In the genomic region with DNA sequence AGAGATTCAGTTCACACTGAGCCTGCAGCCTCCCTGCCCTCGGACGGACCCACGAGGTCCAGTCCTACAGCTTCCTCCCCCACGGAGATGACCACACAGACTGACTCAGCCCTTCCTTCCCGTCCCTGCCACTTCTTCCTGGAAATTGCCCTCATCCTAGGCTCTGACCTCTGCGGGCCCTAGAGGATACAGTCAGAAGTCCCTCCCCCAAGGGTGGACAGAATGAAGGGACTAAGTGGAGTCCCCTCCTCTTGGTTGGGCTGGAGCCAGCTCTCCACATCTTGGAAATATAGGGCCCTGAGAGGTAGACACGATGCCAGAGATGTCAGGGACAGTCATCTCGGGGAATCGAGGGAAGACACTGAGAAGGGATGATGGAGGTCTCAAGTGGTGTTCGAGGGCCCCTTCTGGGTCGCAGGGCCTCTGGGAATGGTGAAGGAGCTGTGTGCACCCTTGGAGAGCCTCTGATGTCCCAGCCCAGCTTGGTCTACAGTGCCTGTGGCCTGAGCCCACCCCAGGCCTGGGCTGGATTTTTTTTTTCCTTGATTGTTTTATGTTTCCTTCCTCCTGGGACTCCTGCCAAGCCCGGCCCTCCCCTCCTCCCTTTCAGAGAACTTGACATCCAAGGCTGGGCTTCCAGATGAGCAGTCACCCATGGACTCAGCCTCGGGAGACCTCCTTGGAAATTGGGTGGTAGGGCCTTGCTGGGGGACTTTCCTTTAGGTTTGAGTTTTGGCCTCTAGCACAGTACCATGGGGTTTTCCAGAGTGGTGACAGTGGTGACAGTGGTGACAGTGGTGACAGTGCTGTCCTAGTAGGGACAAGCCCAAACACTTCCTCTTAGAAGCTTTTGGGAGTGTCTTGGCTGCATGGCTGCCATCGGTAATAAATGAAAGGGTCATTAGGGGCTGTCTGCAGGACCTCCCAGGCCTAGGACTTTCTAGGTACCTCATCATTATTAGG, we compare ENCODE assay signal across 8 mouse cellular contexts. TPM values are rescaled to one million over a fixed set of nuclear protein-coding genes. Genes with fewer than 3 reads are reported as not detected.
DNase-seq lines count a peak whose midpoint lies in the region; ATAC-seq and TF ChIP-seq lines count a peak whose summit lies in the region.

No protein-coding gene starts in this region.

- WGBS in heart, embryonic 16.5 days: 50% methylated on average over 14 of the region's 14 CpGs
- WGBS in limb, embryonic 10.5 days: 79% methylated on average over 14 of the region's 14 CpGs
- 53% methylated on average over 14 of the region's 14 CpGs for WGBS in cerebellum, adult 2 months

- no peak; the same call in 1 of the 2 replicates for TF ChIP-seq EP300 in CH12.LX (IDR thresholded peaks at IDR 0.05; ENCODE audit: low read length)

- dilution Hi-C loops in CH12.LX (cut with MboI; ENCODE audit: extremely low pct_ligation_motif_present, extremely low pct_unique_long_range_greater_than_20kb, low sequenced_read_pairs): no loop called here

- in situ Hi-C loops in CH12.LX (cut with MboI; ENCODE audit: low pct_ligation_motif_present, low pct_unique_long_range_greater_than_20kb, low sequenced_read_pairs): no loop called here

- intact Hi-C loops in left cerebral cortex, postnatal 36 days (cut with DNase I): no loop called here

- no peaks in the 10 kb centered on the region for H3K36me3 ChIP-seq in CH12.LX (replicated peaks in 1 of 2; ENCODE audit: control insufficient read depth in 1 of 2, insufficient read depth in 1 of 2, low read length in 1 of 2)
- H3K36me3 ChIP-seq in heart, embryonic 16.5 days (ENCODE audit: control insufficient read depth, insufficient read depth): no peaks in the 10 kb centered on the region
- H3K36me3 ChIP-seq in limb, embryonic 10.5 days: no peaks in the 10 kb centered on the region

- peak; percentile 38 for ATAC-seq in heart, embryonic 16.5 days (replicated peaks; ENCODE audit: extremely low read depth, insufficient read depth, low FRiP score)
- peak; percentile 63 for ATAC-seq in neutrophil, adult 5-6 weeks (ENCODE audit: extremely low read depth, insufficient number of reproducible peaks, low FRiP score, poor library complexity, severe bottlenecking)

- H3K4me1 ChIP-seq in CH12.LX (ENCODE audit: control insufficient read depth in 1 of 2, insufficient read depth in 2 of 2): peaks cover 19 to 44% of the 10 kb centered on the region in 2 experiments
- peaks cover 13% of the 10 kb centered on the region for H3K4me1 ChIP-seq in heart, embryonic 16.5 days (ENCODE audit: control insufficient read depth, insufficient read depth, low read length)
- H3K4me1 ChIP-seq in limb, embryonic 10.5 days: peaks cover 40% of the 10 kb centered on the region
- H3K4me1 ChIP-seq in cerebellum, adult 2 months (ENCODE audit: control insufficient read depth, insufficient read depth, low read length): no peaks in the 10 kb centered on the region; the same call in 1 of the 2 replicates

- H3K79me2 ChIP-seq in CH12.LX (replicated peaks; ENCODE audit: control insufficient read depth, extremely low read depth, insufficient read depth, poor library complexity, severe bottlenecking): no peaks in the 10 kb centered on the region

- H3K27ac ChIP-seq in CH12.LX (ENCODE audit: insufficient read depth, low read depth): peak overlapping the region; percentile 4; the same call in 1 of the 2 replicates
- H3K27ac ChIP-seq in heart, embryonic 16.5 days (ENCODE audit: low read length): peak overlapping the region; percentile 77
- H3K27ac ChIP-seq in limb, embryonic 10.5 days: peak overlapping the region; percentile 46; the same call in 1 of the 2 replicates
- no peak overlapping the region for H3K27ac ChIP-seq in cerebellum, adult 2 months (ENCODE audit: insufficient read depth, low read length)

- peak; percentile 61 for DNase-seq in CH12.LX (ENCODE audit: extremely low read depth)
- DNase-seq in adrenal gland, adult (ENCODE audit: inconsistent age in 2 of 2, low spot score in 1 of 2): peak; percentile 74 to 89
- no peak for DNase-seq in limb, embryonic 10.5 days (ENCODE audit: low spot score)
- no peak for DNase-seq in cerebellum, adult 2 months
- DNase-seq in left cerebral cortex, postnatal 36 days (ENCODE audit: low spot score in 2 of 2): no peak
- DNase-seq in layer of hippocampus, postnatal 10 days (ENCODE audit: low spot score in 2 of 2): no peak

- H3K9me3 ChIP-seq in CH12.LX (replicated peaks; ENCODE audit: low read length): no peaks in the 10 kb centered on the region
- no peaks in the 10 kb centered on the region for H3K9me3 ChIP-seq in heart, embryonic 16.5 days (replicated peaks; ENCODE audit: control insufficient read depth, low read length)
- H3K9me3 ChIP-seq in limb, embryonic 10.5 days (replicated peaks): no peaks in the 10 kb centered on the region

- H3K4me3 ChIP-seq in CH12.LX (replicated peaks in 1 of 3; ENCODE audit: low read depth in 2 of 3, low read length in 2 of 3, poor library complexity in 1 of 3): no peak overlapping the region
- H3K4me3 ChIP-seq in heart, embryonic 16.5 days (ENCODE audit: low read length): no peak overlapping the region
- H3K4me3 ChIP-seq in limb, embryonic 10.5 days: no peak overlapping the region
- no peak overlapping the region for H3K4me3 ChIP-seq in cerebellum, adult 2 months (replicated peaks; ENCODE audit: insufficient read depth, low read depth, low read length)

- no peak for TF ChIP-seq RAD21 in CH12.LX (IDR thresholded peaks at IDR 0.05; ENCODE audit: low read depth, low read length)

- H3K4me2 ChIP-seq in CH12.LX (ENCODE audit: insufficient read depth, low read depth, poor library complexity, severe bottlenecking): peak overlapping the region; percentile 29; the same call in 1 of the 2 replicates
- no peak overlapping the region for H3K4me2 ChIP-seq in heart, embryonic 16.5 days (ENCODE audit: low read depth, low read length)

- TF ChIP-seq POLR2A in CH12.LX (IDR thresholded peaks at IDR 0.05; ENCODE audit: low read depth, low read length): no peak
- no peak for TF ChIP-seq POLR2A in cerebellum, adult 2 months (IDR thresholded peaks at IDR 0.05; ENCODE audit: borderline replicate concordance, insufficient read depth, low read length)

- H3K27me3 ChIP-seq in CH12.LX (replicated peaks): peaks cover 7% of the 10 kb centered on the region
- H3K27me3 ChIP-seq in heart, embryonic 16.5 days (ENCODE audit: control insufficient read depth, insufficient read depth, low read length): no peaks in the 10 kb centered on the region
- peaks cover 16% of the 10 kb centered on the region for H3K27me3 ChIP-seq in limb, embryonic 10.5 days (ENCODE audit: low read depth, poor library complexity, severe bottlenecking)
- H3K27me3 ChIP-seq in cerebellum, adult 2 months (ENCODE audit: control insufficient read depth, insufficient read depth, low read length): no peaks in the 10 kb centered on the region

- no peak for TF ChIP-seq CTCF in CH12.LX (conservative IDR thresholded peaks at IDR 0.05 in 1 of 2, IDR thresholded peaks at IDR 0.05 in 1 of 2; ENCODE audit: low read depth in 2 of 2, low read length in 2 of 2)
- no peak for TF ChIP-seq CTCF in cerebellum, adult 2 months (IDR thresholded peaks at IDR 0.05; ENCODE audit: borderline replicate concordance, insufficient read depth, low read depth, low read length)

- H3K9ac ChIP-seq in CH12.LX (ENCODE audit: insufficient read depth, low read depth): no peak overlapping the region
- H3K9ac ChIP-seq in heart, embryonic 16.5 days (ENCODE audit: low read length): peak overlapping the region; percentile 9; the same call in 1 of the 2 replicates

RNA-seq across cellular contexts. Expression of gene Cdc42ep2, which starts 5.3 kb away (rescaled TPM):
- total RNA-seq in CH12.LX (2012; rRNA removed): 0.25 TPM in 2 replicates
- total RNA-seq in CH12.LX (2014; rRNA removed): 0.08 and 0.13 TPM in 2 replicates
- 0.16 and 0.20 TPM in 2 replicates for polyA plus RNA-seq in CH12.LX (2012; ENCODE audit: insufficient read length, low read depth)
- 12.4 and 12.6 TPM in 2 replicates for polyA plus RNA-seq in heart, embryonic 16.5 days (2015; fragmentation: Nextera tagmentation; extraction: Ambion mirVana)
- 1.3 and 1.7 TPM in 2 replicates for polyA plus RNA-seq in limb, embryonic 10.5 days (2016; fragmentation: Nextera tagmentation; extraction: Ambion mirVana)
- 3.8 and 4.8 TPM in 2 replicates for total RNA-seq in neutrophil, adult 5-6 weeks (2017)
- 23.8 and 25.2 TPM in 2 replicates for polyA plus RNA-seq in cerebellum, adult 2 months (2012; rRNA removed)
- 1 to 10 TPM; 5.5 to 8.3 TPM for total RNA-seq in left cerebral cortex, postnatal 36 days (2021)
- 1 to 10 TPM; 5.2 to 5.7 TPM for total RNA-seq in layer of hippocampus, postnatal 10 days (2021)

RNA-seq across cellular contexts. Expression of gene Dpf2, which starts 17.1 kb away (rescaled TPM):
- total RNA-seq in CH12.LX (2012; rRNA removed) (34.4 and 36.7 TPM in 2 replicates), CH12.LX (2014; rRNA removed) (21.9 and 25.0 TPM in 2 replicates)
- 106 and 115 TPM in 2 replicates for polyA plus RNA-seq in CH12.LX (2012; ENCODE audit: insufficient read length, low read depth)
- polyA plus RNA-seq in heart, embryonic 16.5 days (2015; fragmentation: Nextera tagmentation; extraction: Ambion mirVana): 97.5 and 103 TPM in 2 replicates
- 223 and 240 TPM in 2 replicates for polyA plus RNA-seq in limb, embryonic 10.5 days (2016; fragmentation: Nextera tagmentation; extraction: Ambion mirVana)
- total RNA-seq in neutrophil, adult 5-6 weeks (2017): 80.0 and 104 TPM in 2 replicates
- polyA plus RNA-seq in cerebellum, adult 2 months (2012; rRNA removed): 136 and 141 TPM in 2 replicates
- total RNA-seq in left cerebral cortex, postnatal 36 days (2021): 10 to 100 TPM; 77.5 to 96.5 TPM
- total RNA-seq in layer of hippocampus, postnatal 10 days (2021): 10 to 100 TPM; 76.0 to 79.9 TPM

RNA-seq across cellular contexts. Expression of gene Pola2, which starts 34.1 kb away (rescaled TPM):
- 60.3 and 80.5 TPM in 2 replicates for total RNA-seq in CH12.LX (2012; rRNA removed)
- total RNA-seq in CH12.LX (2014; rRNA removed): 66.1 and 71.7 TPM in 2 replicates
- polyA plus RNA-seq in CH12.LX (2012; ENCODE audit: insufficient read length, low read depth): 91.4 and 91.7 TPM in 2 replicates
- polyA plus RNA-seq in heart, embryonic 16.5 days (2015; fragmentation: Nextera tagmentation; extraction: Ambion mirVana): 48.3 and 55.2 TPM in 2 replicates
- 125 and 130 TPM in 2 replicates for polyA plus RNA-seq in limb, embryonic 10.5 days (2016; fragmentation: Nextera tagmentation; extraction: Ambion mirVana)
- total RNA-seq in neutrophil, adult 5-6 weeks (2017): 32.8 and 36.8 TPM in 2 replicates
- 16.8 and 19.7 TPM in 2 replicates for polyA plus RNA-seq in cerebellum, adult 2 months (2012; rRNA removed)
- total RNA-seq in left cerebral cortex, postnatal 36 days (2021): 1 to 10 TPM; 4.6 to 5.5 TPM
- total RNA-seq in layer of hippocampus, postnatal 10 days (2021): 10 to 100 TPM in 1 of 2 experiments, 1 to 10 TPM in 1; 10.0 to 10.1 TPM

RNA-seq across cellular contexts. Expression of gene Tigd3, which starts 36.0 kb away (rescaled TPM):
- total RNA-seq in CH12.LX (2012; rRNA removed) (1.6 and 2.1 TPM in 2 replicates), CH12.LX (2014; rRNA removed) (0.62 and 0.67 TPM in 2 replicates)
- polyA plus RNA-seq in CH12.LX (2012; ENCODE audit: insufficient read length, low read depth): 1.2 and 1.4 TPM in 2 replicates
- 1.5 and 1.6 TPM in 2 replicates for polyA plus RNA-seq in heart, embryonic 16.5 days (2015; fragmentation: Nextera tagmentation; extraction: Ambion mirVana)
- 5.2 and 5.9 TPM in 2 replicates for polyA plus RNA-seq in limb, embryonic 10.5 days (2016; fragmentation: Nextera tagmentation; extraction: Ambion mirVana)
- total RNA-seq in neutrophil, adult 5-6 weeks (2017): 1.4 and 1.5 TPM in 2 replicates
- 5.1 and 5.6 TPM in 2 replicates for polyA plus RNA-seq in cerebellum, adult 2 months (2012; rRNA removed)
- total RNA-seq in left cerebral cortex, postnatal 36 days (2021): 1 to 10 TPM; 4.3 to 4.5 TPM
- 1 to 10 TPM; 4.4 to 5.5 TPM for total RNA-seq in layer of hippocampus, postnatal 10 days (2021)

RNA-seq across cellular contexts. Expression of gene Slc25a45, which starts 52.3 kb away (rescaled TPM):
- total RNA-seq in CH12.LX (2012; rRNA removed): 20.6 and 23.1 TPM in 2 replicates
- total RNA-seq in CH12.LX (2014; rRNA removed): 27.6 and 33.0 TPM in 2 replicates
- 20.8 and 22.7 TPM in 2 replicates for polyA plus RNA-seq in CH12.LX (2012; ENCODE audit: insufficient read length, low read depth)
- 4.6 and 5.0 TPM in 2 replicates for polyA plus RNA-seq in heart, embryonic 16.5 days (2015; fragmentation: Nextera tagmentation; extraction: Ambion mirVana)
- polyA plus RNA-seq in limb, embryonic 10.5 days (2016; fragmentation: Nextera tagmentation; extraction: Ambion mirVana): 1.8 TPM in 2 replicates
- 56.6 and 64.7 TPM in 2 replicates for total RNA-seq in neutrophil, adult 5-6 weeks (2017)
- polyA plus RNA-seq in cerebellum, adult 2 months (2012; rRNA removed): 4.3 and 5.0 TPM in 2 replicates
- 1 to 10 TPM; 3.0 to 4.1 TPM for total RNA-seq in left cerebral cortex, postnatal 36 days (2021)
- 1 to 10 TPM; 2.1 to 3.6 TPM for total RNA-seq in layer of hippocampus, postnatal 10 days (2021)

Comparison
In these comparisons a context has a peak if more than half of its experiments do, and no peak if none do; other contexts are left out.
1. DNase-seq: peak in CH12.LX (single experiment) and adrenal gland, adult (2 of 2); none in limb, embryonic 10.5 days (single experiment), cerebellum, adult 2 months (0 of 2), left cerebral cortex, postnatal 36 days (0 of 2) and layer of hippocampus, postnatal 10 days (0 of 2).